Mouse (Mus musculus) urinary bladder, postnatal 14 days (tissue): ENCODE results near the gene Jph3.

Experiments
- DNase-seq: peaks from one replicate; pipeline ENCODE4 v3.0.0; 2021; ENCODE audit warnings: low spot score

Gene Jph3

GRCm38 (mm10) chr8:121832503-121832902 is 103.1 kb downstream of the Jph3 start:
- DNase-seq = peak; percentile 64

- no peak for DNase-seq
Observed at GRCm38 (mm10) chr8:121841242-121841641, 111.8 kb downstream of the Jph3 start.

- DNase-seq = no peak
Observed at GRCm38 (mm10) chr8:121842064-121842955, 112.9 kb downstream of the Jph3 start.

- DNase-seq = no peak
Observed at GRCm38 (mm10) chr8:121843184-121843733, 113.8 kb downstream of the Jph3 start.
